ENCODE assay signal across 15 mouse cellular contexts in the genomic region with DNA sequence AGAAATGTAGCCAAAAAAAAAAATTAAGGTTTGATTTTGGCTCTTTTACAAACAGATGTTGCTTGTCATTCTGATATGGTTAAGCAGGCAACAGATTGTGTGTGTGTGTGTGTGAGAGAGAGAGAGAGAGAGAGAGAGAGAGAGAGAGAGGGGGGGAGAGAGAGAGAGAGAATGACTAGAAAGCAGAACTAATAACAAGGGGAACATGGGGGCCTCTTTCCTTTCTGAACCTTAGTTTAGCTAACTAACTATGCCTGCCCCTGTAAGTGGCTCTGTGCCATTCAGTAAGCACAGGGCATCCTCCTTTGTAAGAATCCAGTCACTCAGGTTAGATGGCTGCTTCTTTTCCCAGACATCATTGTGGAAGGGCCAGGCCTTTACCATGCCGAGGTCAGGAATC.
A peak's percentile ranks its signal among the peaks of the same experiment; 100 is the strongest.
DNase-seq lines count a peak whose midpoint lies in the region; ATAC-seq and TF ChIP-seq lines count a peak whose summit lies in the region.
"Had no signal": no experiment of that assay in that cellular context is flagged by ENCODE, and none has a peak within 500 bp of the region (broad histone marks: within the 10 kb centered on the region; RNA-seq: fewer than 3 reads in every experiment).

No protein-coding gene starts in this region.

- H3K9me3 ChIP-seq in lung, embryonic 14.5 days (ENCODE audit: low read depth, low read length) = no peaks in the 10 kb centered on the region
- no peaks in the 10 kb centered on the region for H3K9me3 ChIP-seq in forebrain, embryonic 12.5 days
- no peaks in the 10 kb centered on the region for H3K9me3 ChIP-seq in intestine, embryonic 16.5 days (ENCODE audit: control insufficient read depth, low read length)
- H3K9me3 ChIP-seq in stomach, embryonic 14.5 days (ENCODE audit: control insufficient read depth, low read depth, low read length) = no peaks in the 10 kb centered on the region
- H3K9me3 ChIP-seq: heart, embryonic 12.5 days; neural tube, embryonic 12.5 days had no signal

- H3K27me3 ChIP-seq in lung, embryonic 14.5 days (ENCODE audit: insufficient read depth, low read length) = no peaks in the 10 kb centered on the region
- no peaks in the 10 kb centered on the region for H3K27me3 ChIP-seq in forebrain, embryonic 12.5 days
- H3K27me3 ChIP-seq in intestine, embryonic 16.5 days (replicated peaks; ENCODE audit: control insufficient read depth, insufficient read depth, low read length) = no peaks in the 10 kb centered on the region
- no peaks in the 10 kb centered on the region for H3K27me3 ChIP-seq in stomach, embryonic 14.5 days (ENCODE audit: control insufficient read depth, insufficient read depth, low read length)
- H3K27me3 ChIP-seq: heart, embryonic 12.5 days; neural tube, embryonic 12.5 days had no signal

- no peak overlapping the region for H3K4me3 ChIP-seq in lung, embryonic 14.5 days (ENCODE audit: low read depth, low read length)
- no peak overlapping the region for H3K4me3 ChIP-seq in lung, adult 2 months (replicated peaks; ENCODE audit: extremely low read depth, low read depth, low read length)
- no peak overlapping the region for H3K4me3 ChIP-seq in forebrain, embryonic 12.5 days (replicated peaks)
- no peak overlapping the region for H3K4me3 ChIP-seq in intestine, embryonic 16.5 days (ENCODE audit: low read length)
- H3K4me3 ChIP-seq in stomach, embryonic 14.5 days (ENCODE audit: low read depth, low read length) = no peak overlapping the region
- H3K4me3 ChIP-seq: heart, embryonic 12.5 days; neural tube, embryonic 12.5 days had no signal

- no peak for TF ChIP-seq POLR2A in lung, adult 2 months (IDR thresholded peaks at IDR 0.05; ENCODE audit: borderline replicate concordance, extremely low read depth, low read depth, low read length)

- no peak for DNase-seq in lung, embryonic 14.5 days
- DNase-seq in lung, adult 2 months = no peak
- no peak for DNase-seq in thymus, postnatal 0 days (ENCODE audit: low spot score)
- no peak for DNase-seq in adrenal gland, postnatal 25 days
- DNase-seq in adrenal gland, postnatal 4 days (ENCODE audit: low spot score in 2 of 2) = no peak
- DNase-seq: cerebellum, adult 18-20 months; kidney, postnatal 10 days; lung, postnatal 36 days; spleen, adult 18-20 months; thymus, postnatal 4 days had no signal

- TF ChIP-seq CTCF in lung, embryonic 14.5 days (IDR thresholded peaks at IDR 0.05; ENCODE audit: low read depth) = no peak
- no peak for TF ChIP-seq CTCF in lung, adult 2 months (IDR thresholded peaks at IDR 0.05; ENCODE audit: insufficient read depth, low read length)

- no peak overlapping the region for H3K4me2 ChIP-seq in lung, embryonic 14.5 days
- no peak overlapping the region for H3K4me2 ChIP-seq in forebrain, embryonic 12.5 days
- no peak overlapping the region for H3K4me2 ChIP-seq in intestine, embryonic 16.5 days (ENCODE audit: low read depth, low read length)
- H3K4me2 ChIP-seq in stomach, embryonic 14.5 days (replicated peaks; ENCODE audit: low read depth, low read length) = no peak overlapping the region
- H3K4me2 ChIP-seq: heart, embryonic 12.5 days; neural tube, embryonic 12.5 days had no signal

- no peak overlapping the region for H3K9ac ChIP-seq in lung, embryonic 14.5 days
- H3K9ac ChIP-seq in forebrain, embryonic 12.5 days = no peak overlapping the region
- H3K9ac ChIP-seq in intestine, embryonic 16.5 days (ENCODE audit: low read depth, low read length) = no peak overlapping the region
- H3K9ac ChIP-seq in stomach, embryonic 14.5 days (replicated peaks; ENCODE audit: low read depth, low read length) = no peak overlapping the region
- H3K9ac ChIP-seq: heart, embryonic 12.5 days; neural tube, embryonic 12.5 days had no signal

- H3K4me1 ChIP-seq in lung, embryonic 14.5 days (ENCODE audit: insufficient read depth) = peaks cover 18% of the 10 kb centered on the region; the same call in 1 of the 2 replicates
- no peaks in the 10 kb centered on the region for H3K4me1 ChIP-seq in lung, adult 2 months (ENCODE audit: control insufficient read depth, insufficient read depth, low read length)
- H3K4me1 ChIP-seq in forebrain, embryonic 12.5 days = peaks cover 26% of the 10 kb centered on the region
- peaks cover 3% of the 10 kb centered on the region; the same call in 1 of the 2 replicates for H3K4me1 ChIP-seq in intestine, embryonic 16.5 days (ENCODE audit: control insufficient read depth, insufficient read depth, low read length)
- H3K4me1 ChIP-seq in stomach, embryonic 14.5 days (ENCODE audit: control insufficient read depth, insufficient read depth, low read length) = peaks cover 20% of the 10 kb centered on the region

- peak overlapping the region; percentile 65; the same call in 1 of the 2 replicates for H3K27ac ChIP-seq in lung, embryonic 14.5 days (ENCODE audit: low read depth)
- H3K27ac ChIP-seq in forebrain, embryonic 12.5 days = peak overlapping the region; percentile 68
- 0 out of 2 replicates have a peak overlapping the region, but pooled peaks have one; percentile 12 for H3K27ac ChIP-seq in intestine, embryonic 16.5 days (ENCODE audit: low read length)
- peak overlapping the region; percentile 58; the same call in 1 of the 2 replicates for H3K27ac ChIP-seq in stomach, embryonic 14.5 days (ENCODE audit: low read length)
- H3K27ac ChIP-seq: neural tube, embryonic 12.5 days had no signal

- WGBS in lung, embryonic 14.5 days = 46% methylated on average over 1 of the region's 1 CpGs
- WGBS in lung, adult 2 months = 62% methylated on average over 1 of the region's 1 CpGs
- 40% methylated on average over 1 of the region's 1 CpGs for WGBS in forebrain, embryonic 12.5 days
- WGBS in intestine, embryonic 16.5 days = 52% methylated on average over 1 of the region's 1 CpGs
- 53% methylated on average over 1 of the region's 1 CpGs for WGBS in stomach, embryonic 14.5 days

- ATAC-seq in lung, embryonic 14.5 days (ENCODE audit: insufficient read depth) = no peak; the same call in 1 of the 2 replicates
- ATAC-seq in forebrain, embryonic 12.5 days (ENCODE audit: low FRiP score) = no peak
- ATAC-seq in intestine, embryonic 16.5 days = no peak
- ATAC-seq in stomach, embryonic 14.5 days (ENCODE audit: insufficient number of reproducible peaks, insufficient read depth, low FRiP score, low read depth) = no peak

- no peaks in the 10 kb centered on the region for H3K36me3 ChIP-seq in lung, embryonic 14.5 days (ENCODE audit: insufficient read depth)
- H3K36me3 ChIP-seq in forebrain, embryonic 12.5 days (replicated peaks) = no peaks in the 10 kb centered on the region
- no peaks in the 10 kb centered on the region for H3K36me3 ChIP-seq in intestine, embryonic 16.5 days (ENCODE audit: control insufficient read depth, insufficient read depth, low read length)
- H3K36me3 ChIP-seq in stomach, embryonic 14.5 days (ENCODE audit: control insufficient read depth, insufficient read depth, low read length) = no peaks in the 10 kb centered on the region
- H3K36me3 ChIP-seq: heart, embryonic 12.5 days had no signal

Comparison
In these comparisons a context has a peak if more than half of its experiments do, and no peak if none do; other contexts are left out.
1. H3K27ac ChIP-seq: peak in every context shown above with its lines; median percentile 68 in forebrain, embryonic 12.5 days; 65 in lung, embryonic 14.5 days; 58 in stomach, embryonic 14.5 days; 12 in intestine, embryonic 16.5 days.